Mouse (Mus musculus) liver, embryonic 14.5 days (tissue): ENCODE measurements at regions not wholly inside any gene's neighbourhood (a gene's known extent, or its start where the extent isn't known, plus 50 kb on each side); places are given as distances from the start of the nearest gene placed in this dataset.

Experiments used
- CTCF ChIP-seq: IDR thresholded peaks from 2 replicates; pipeline ENCODE4 v1.5.1; 2016; ENCODE audit warnings: antibody characterized with exemption, low read depth, control low read depth
- EP300 ChIP-seq: IDR thresholded peaks from 2 replicates; pipeline ENCODE4 v1.6.1; 2016; ENCODE audit warnings: antibody characterized with exemption, low read depth

DNA sequence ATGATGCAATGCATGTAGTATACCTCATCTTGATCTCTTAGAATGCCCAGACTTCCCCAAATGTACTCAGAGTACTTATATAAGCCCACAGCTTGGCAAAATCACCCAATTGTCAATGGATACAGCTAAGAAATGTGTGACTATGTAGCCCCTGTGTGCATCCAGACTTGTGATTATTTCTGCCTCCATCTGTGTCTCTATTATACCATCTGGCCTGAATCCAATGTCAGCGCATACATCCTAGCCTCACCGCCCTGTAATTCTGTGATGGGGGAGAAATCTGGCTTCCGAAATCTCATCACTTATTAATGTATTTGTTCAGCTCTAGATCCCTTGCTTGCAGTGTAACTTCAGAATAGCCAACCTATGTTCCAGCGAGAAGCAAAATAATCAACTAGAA, 50.9 kb upstream of the Wscd1 start:
- TF ChIP-seq CTCF (no peak), EP300 (no peak)
